In genomic region chr2:65223012-65223411, GRCm38 (mm10) we compare ENCODE assay signal across 16 mouse cellular contexts. TPM values are rescaled to one million over a fixed set of nuclear protein-coding genes. Genes with fewer than 3 reads are reported as not detected.
DNase-seq lines count a peak whose midpoint lies in the region; ATAC-seq lines count a peak whose summit lies in the region.
"Had no signal": no experiment of that assay in that cellular context is flagged by ENCODE, and none has a peak within 500 bp of the region (broad histone marks: within the 10 kb centered on the region; RNA-seq: fewer than 3 reads in every experiment).

No protein-coding gene starts in this region.

- H3K4me2 ChIP-seq in kidney, embryonic 15.5 days, result no peak overlapping the region
- H3K4me2 ChIP-seq: midbrain, embryonic 13.5 days; neural tube, embryonic 13.5 days had no signal

- no peaks in the 10 kb centered on the region for H3K9me3 ChIP-seq in kidney, embryonic 15.5 days (replicated peaks)
- no peaks in the 10 kb centered on the region for H3K9me3 ChIP-seq in midbrain, embryonic 10.5 days (replicated peaks)
- H3K9me3 ChIP-seq: embryonic facial prominence, embryonic 10.5 days; forebrain, embryonic 10.5 days; midbrain, embryonic 13.5 days; neural tube, embryonic 13.5 days had no signal

- peak; percentile 14 for DNase-seq in gastrocnemius, adult 18-20 months (ENCODE audit: low spot score)
- DNase-seq in gastrocnemius, adult 8-10 months (ENCODE audit: low spot score in 2 of 2), result no peak
- DNase-seq in kidney, adult 11 months, result no peak
- DNase-seq in 3T3-L1 (ENCODE audit: low read depth, low spot score), result peak; percentile 52
- peak; percentile 45 to 46 for DNase-seq in adrenal gland, postnatal 36 days
- no peak for DNase-seq in thymus, postnatal 4 days
- no peak for DNase-seq in midbrain, embryonic 10.5 days (ENCODE audit: low spot score)
- DNase-seq: layer of hippocampus, postnatal 36 days; right cerebral cortex, postnatal 14 days had no signal

- H3K27ac ChIP-seq in kidney, embryonic 15.5 days, result peak overlapping the region; percentile 62; the same call in 1 of the 2 replicates
- H3K27ac ChIP-seq in midbrain, embryonic 10.5 days (replicated peaks), result no peak overlapping the region
- H3K27ac ChIP-seq: embryonic facial prominence, embryonic 10.5 days; forebrain, embryonic 10.5 days; midbrain, embryonic 13.5 days; neural tube, embryonic 13.5 days had no signal

- no peak overlapping the region for H3K4me3 ChIP-seq in kidney, embryonic 15.5 days (replicated peaks)
- H3K4me3 ChIP-seq in midbrain, embryonic 10.5 days, result no peak overlapping the region
- H3K4me3 ChIP-seq: embryonic facial prominence, embryonic 10.5 days; forebrain, embryonic 10.5 days; midbrain, embryonic 13.5 days; neural tube, embryonic 13.5 days had no signal

- peaks cover 47% of the 10 kb centered on the region for H3K4me1 ChIP-seq in kidney, embryonic 15.5 days
- H3K4me1 ChIP-seq in midbrain, embryonic 10.5 days, result no peaks in the 10 kb centered on the region; the same call in 1 of the 2 replicates
- H3K4me1 ChIP-seq: neural tube, embryonic 13.5 days had no signal

- no peak overlapping the region for H3K9ac ChIP-seq in kidney, embryonic 15.5 days
- H3K9ac ChIP-seq: midbrain, embryonic 13.5 days; neural tube, embryonic 13.5 days had no signal

- no peak for ATAC-seq in kidney, embryonic 15.5 days (replicated peaks; ENCODE audit: low FRiP score)
- ATAC-seq: CD4-positive, CD25-positive, alpha-beta regulatory T cell, adult 4 months; intestine, embryonic 16.5 days; midbrain, embryonic 13.5 days had no signal

- no peaks in the 10 kb centered on the region for H3K27me3 ChIP-seq in kidney, embryonic 15.5 days
- H3K27me3 ChIP-seq in midbrain, embryonic 10.5 days (ENCODE audit: low read depth, poor library complexity, severe bottlenecking), result no peaks in the 10 kb centered on the region
- H3K27me3 ChIP-seq: midbrain, embryonic 13.5 days; neural tube, embryonic 13.5 days had no signal

- WGBS in kidney, embryonic 15.5 days, result 79% methylated on average over 8 of the region's 8 CpGs
- 90% methylated on average over 8 of the region's 8 CpGs for WGBS in midbrain, embryonic 10.5 days

- H3K36me3 ChIP-seq in kidney, embryonic 15.5 days, result no peaks in the 10 kb centered on the region
- no peaks in the 10 kb centered on the region for H3K36me3 ChIP-seq in midbrain, embryonic 10.5 days
- H3K36me3 ChIP-seq: embryonic facial prominence, embryonic 10.5 days; forebrain, embryonic 10.5 days; midbrain, embryonic 13.5 days; neural tube, embryonic 13.5 days had no signal

RNA-seq across cellular contexts. Expression of gene Cobll1, which starts 16.2 kb away (rescaled TPM):
- total RNA-seq in gastrocnemius, adult 18-20 months (2021), result 1 to 10 TPM; 5.5 to 8.8 TPM
- total RNA-seq in gastrocnemius, adult 8-10 months (2022), result 1 to 10 TPM; 4.0 to 5.1 (median 4.4) TPM
- polyA plus RNA-seq in kidney, embryonic 15.5 days (2015; fragmentation: Nextera tagmentation; extraction: Ambion mirVana), result 20.1 and 21.7 TPM in 2 replicates
- total RNA-seq in adrenal gland, postnatal 36 days (2021), result 100 to 1,000 TPM; 264 to 353 TPM
- 1.7 and 1.8 TPM in 2 replicates for polyA plus RNA-seq in midbrain, embryonic 10.5 days (2016; fragmentation: Nextera tagmentation; extraction: Ambion mirVana)

Comparison
In these comparisons a context has a peak if more than half of its experiments do, and no peak if none do; other contexts are left out.
1. DNase-seq: peak in gastrocnemius, adult 18-20 months (single experiment), 3T3-L1 (single experiment) and adrenal gland, postnatal 36 days (2 of 2); none in gastrocnemius, adult 8-10 months (0 of 2), kidney, adult 11 months (single experiment), thymus, postnatal 4 days (single experiment) and midbrain, embryonic 10.5 days (single experiment).
2. RNA of gene Cobll1, which starts 16.2 kb away (total RNA-seq): 264 to 353 TPM in adrenal gland, postnatal 36 days; 5.5 to 8.8 TPM in gastrocnemius, adult 18-20 months and 4.0 to 5.1 TPM in gastrocnemius, adult 8-10 months; every median in the first group is over 10 times any median in the second.